Mouse (Mus musculus) right cerebral cortex, postnatal 4 days (tissue): ENCODE measurements at regions not wholly inside any gene's neighbourhood (a gene's known extent, or its start where the extent isn't known, plus 50 kb on each side); places are given as distances from the start of the nearest gene placed in this dataset.
"Not testable (repeated sequence)": the region's sequence is repeated elsewhere in the genome, so short reads cannot be mapped to it uniquely, and the experiment has no call there.

Experiments used
- DNase-seq: peaks from one replicate; pipeline ENCODE4 v3.0.0-alpha.2; 2022

- DNase-seq, result no peak
Measured at GRCm38 (mm10) chr3:118194754-118195153, 326.0 kb upstream of the Snx7 start.

- no peak for DNase-seq
Measured at GRCm38 (mm10) chr3:118189382-118189781, 320.6 kb upstream of the Snx7 start.

- DNase-seq, result no peak
Measured at GRCm38 (mm10) chr3:118177446-118177845, 308.7 kb upstream of the Snx7 start.

- no peak for DNase-seq
Measured at GRCm38 (mm10) chr3:118162916-118163315, 294.2 kb upstream of the Snx7 start.

GRCm38 (mm10) chr3:118144788-118145187 is 276.1 kb upstream of the Snx7 start:
- DNase-seq, result no peak

- DNase-seq, result peak; percentile 25
Measured at GRCm38 (mm10) chr3:118141731-118142130, 273.0 kb upstream of the Snx7 start.

GRCm38 (mm10) chr3:118140108-118140507 is 271.4 kb upstream of the Snx7 start:
- DNase-seq, result no peak

GRCm38 (mm10) chr3:118128349-118128748 is 259.6 kb upstream of the Snx7 start:
- DNase-seq, result not testable (repeated sequence)

GRCm38 (mm10) chr3:118102635-118103034 is 233.9 kb upstream of the Snx7 start:
- no peak for DNase-seq

GRCm38 (mm10) chr3:118084508-118084907 is 215.8 kb upstream of the Snx7 start:
- DNase-seq, result no peak

GRCm38 (mm10) chr3:118072363-118072762 is 203.6 kb upstream of the Snx7 start:
- no peak for DNase-seq

GRCm38 (mm10) chr3:118070129-118070528 is 201.4 kb upstream of the Snx7 start:
- no peak for DNase-seq

GRCm38 (mm10) chr3:118063679-118064078 is 194.9 kb upstream of the Snx7 start:
- no peak for DNase-seq

- no peak for DNase-seq
Measured at GRCm38 (mm10) chr3:118062569-118062968, 193.8 kb upstream of the Snx7 start.

- no peak for DNase-seq
Measured at GRCm38 (mm10) chr3:118047016-118047415, 178.3 kb upstream of the Snx7 start.

GRCm38 (mm10) chr3:118046536-118046935 is 177.8 kb upstream of the Snx7 start:
- DNase-seq, result no peak

- DNase-seq, result no peak
Measured at GRCm38 (mm10) chr3:118036501-118036900, 167.8 kb upstream of the Snx7 start.

GRCm38 (mm10) chr3:117995401-117995800 is 126.7 kb upstream of the Snx7 start:
- no peak for DNase-seq

GRCm38 (mm10) chr3:117994110-117994509 is 125.4 kb upstream of the Snx7 start:
- DNase-seq, result no peak

GRCm38 (mm10) chr3:117990561-117990960 is 121.8 kb upstream of the Snx7 start:
- no peak for DNase-seq

- DNase-seq, result no peak
Measured at GRCm38 (mm10) chr3:117988443-117988842, 119.7 kb upstream of the Snx7 start.

- no peak for DNase-seq
Measured at GRCm38 (mm10) chr3:117975638-117976037, 106.9 kb upstream of the Snx7 start.

- DNase-seq, result no peak
Measured at GRCm38 (mm10) chr3:117968805-117969204, 100.1 kb upstream of the Snx7 start.

- no peak for DNase-seq
Measured at GRCm38 (mm10) chr3:117938426-117938825, 69.7 kb upstream of the Snx7 start.

- DNase-seq, result no peak
Measured at GRCm38 (mm10) chr3:117927527-117927926, 58.8 kb upstream of the Snx7 start.
